Mouse (Mus musculus): ENCODE results near the gene Agtr1a. TPM values are rescaled to one million over a fixed set of nuclear protein-coding genes. Genes with fewer than 3 reads are reported as not detected.

The Agtr1a gene
- polyA plus RNA-seq (2016; fragmentation: Nextera tagmentation; extraction: Ambion mirVana): 1.5 and 1.6 TPM in 2 replicates

- H3K27me3 ChIP-seq (ENCODE audit: poor library complexity, severe bottlenecking): peaks cover 29% of the 10 kb centered on the region
- peak within 1 kb of the TSS; percentile 77 for H3K27ac ChIP-seq
- peaks cover 14% of the 10 kb centered on the region for H3K4me1 ChIP-seq
- peak within 1 kb of the TSS; percentile 58 for H3K4me3 ChIP-seq
- DNase-seq (ENCODE audit: extremely low spot score, low spot score): peak; percentile 76
- no peaks in the 10 kb centered on the region for H3K36me3 ChIP-seq (replicated peaks)
- no peaks in the 10 kb centered on the region for H3K9me3 ChIP-seq
- 1% methylated on average over 33 of the region's 33 CpGs for WGBS
These were observed at the start of gene Agtr1a for GRCm38 (mm10) chr13:30336148-30336801. TSS of gene Agtr1a (plus strand) at chr13:30336441.

GRCm38 (mm10) chr13:30310221-30310620 lies 26.0 kb upstream of the Agtr1a start:
- no peaks in the 10 kb centered on the region for H3K4me1 ChIP-seq
- no peak for DNase-seq (ENCODE audit: extremely low spot score, low spot score)
- no peaks in the 10 kb centered on the region for H3K9me3 ChIP-seq
- no peaks in the 10 kb centered on the region for H3K27me3 ChIP-seq (ENCODE audit: poor library complexity, severe bottlenecking)
- WGBS: 98% methylated on average over 4 of the region's 4 CpGs
- no peak overlapping the region for H3K4me3 ChIP-seq
- no peaks in the 10 kb centered on the region for H3K36me3 ChIP-seq (replicated peaks)
- no peak overlapping the region for H3K27ac ChIP-seq

DNA sequence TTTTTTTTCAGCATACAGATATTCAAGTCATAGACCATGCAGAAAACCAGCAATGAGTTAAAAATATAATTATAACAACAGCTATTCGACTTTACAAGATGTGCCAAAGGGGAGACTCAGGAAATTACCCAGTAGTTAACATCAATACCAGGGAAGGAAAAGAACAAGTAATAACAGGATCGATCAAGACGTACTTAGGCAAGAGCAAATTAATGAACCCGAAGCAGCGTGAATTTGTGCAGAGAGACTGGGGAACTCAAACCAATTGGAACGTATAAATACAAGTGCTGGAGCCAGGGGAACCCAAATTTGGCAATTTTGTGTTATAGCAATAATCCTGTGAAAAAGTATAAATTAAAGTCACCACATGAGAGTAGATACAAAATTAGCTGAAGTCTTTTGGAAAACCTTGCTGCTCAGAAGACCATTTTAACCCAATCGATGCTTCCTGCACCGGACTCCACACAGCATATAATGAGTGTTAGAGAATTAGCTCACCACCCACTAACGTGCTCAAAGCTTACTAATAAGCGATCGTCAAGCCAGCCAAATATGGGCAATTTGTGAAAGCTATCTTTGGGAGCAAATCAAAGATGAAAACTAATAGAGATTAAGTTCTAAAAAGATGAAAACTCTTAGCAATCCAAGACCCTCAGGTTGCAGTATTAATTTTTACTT lies 11.4 kb upstream of the Agtr1a start:
- H3K4me1 ChIP-seq: no peaks in the 10 kb centered on the region
- H3K36me3 ChIP-seq (replicated peaks): no peaks in the 10 kb centered on the region
- H3K4me3 ChIP-seq: no peak overlapping the region
- H3K9me3 ChIP-seq: no peaks in the 10 kb centered on the region
- H3K27me3 ChIP-seq (ENCODE audit: poor library complexity, severe bottlenecking): no peaks in the 10 kb centered on the region
- no peak overlapping the region for H3K27ac ChIP-seq
- no peak for DNase-seq (ENCODE audit: extremely low spot score, low spot score)
- 84% methylated on average over 11 of the region's 11 CpGs for WGBS

GRCm38 (mm10) chr13:30331061-30331460 lies 5.2 kb upstream of the Agtr1a start:
- no peak overlapping the region for H3K27ac ChIP-seq
- H3K4me3 ChIP-seq: no peak overlapping the region
- H3K27me3 ChIP-seq (ENCODE audit: poor library complexity, severe bottlenecking): peaks cover 9% of the 10 kb centered on the region; the same call in 1 of the 2 replicates
- no peaks in the 10 kb centered on the region for H3K36me3 ChIP-seq (replicated peaks)
- WGBS: 91% methylated on average over 5 of the region's 5 CpGs
- no peaks in the 10 kb centered on the region for H3K9me3 ChIP-seq
- H3K4me1 ChIP-seq: 0 out of 2 replicates have a peak, but pooled peaks cover 2% of the 10 kb centered on the region
- DNase-seq (ENCODE audit: extremely low spot score, low spot score): no peak

DNA sequence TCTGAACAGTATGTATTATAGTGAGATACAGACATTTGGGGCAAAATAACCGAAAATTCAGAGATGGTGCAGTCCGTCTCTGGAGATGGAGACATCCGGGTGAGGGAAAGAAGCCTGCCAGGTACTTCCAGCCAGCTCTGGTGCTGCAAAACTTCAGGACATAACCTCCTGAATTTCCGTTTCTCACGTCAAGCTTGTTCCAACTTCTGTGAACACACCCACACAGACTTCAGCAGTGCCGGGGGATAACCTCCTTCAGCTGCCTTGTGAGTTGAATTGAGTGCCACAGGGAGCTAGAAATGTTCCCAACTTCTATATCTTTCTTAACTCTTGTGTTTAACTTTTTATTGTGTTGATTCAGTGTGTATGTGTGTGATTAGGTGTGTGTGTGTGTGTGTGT lies 4.4 kb upstream of the Agtr1a start:
- H3K27me3 ChIP-seq (ENCODE audit: poor library complexity, severe bottlenecking): peaks cover 13% of the 10 kb centered on the region
- H3K9me3 ChIP-seq: no peaks in the 10 kb centered on the region
- 91% methylated on average over 6 of the region's 6 CpGs for WGBS
- H3K27ac ChIP-seq: no peak overlapping the region
- H3K4me1 ChIP-seq: peaks cover 10% of the 10 kb centered on the region
- DNase-seq (ENCODE audit: extremely low spot score, low spot score): no peak
- no peaks in the 10 kb centered on the region for H3K36me3 ChIP-seq (replicated peaks)
- no peak overlapping the region for H3K4me3 ChIP-seq

- H3K4me3 ChIP-seq: no peak overlapping the region
- WGBS: 89% methylated on average over 5 of the region's 5 CpGs
- H3K27me3 ChIP-seq (ENCODE audit: poor library complexity, severe bottlenecking): peaks cover 21% of the 10 kb centered on the region
- no peaks in the 10 kb centered on the region for H3K36me3 ChIP-seq (replicated peaks)
- no peak overlapping the region for H3K27ac ChIP-seq
- H3K9me3 ChIP-seq: no peaks in the 10 kb centered on the region
- peaks cover 14% of the 10 kb centered on the region for H3K4me1 ChIP-seq
- DNase-seq (ENCODE audit: extremely low spot score, low spot score): no peak
These were observed 3.7 kb upstream of the Agtr1a start for GRCm38 (mm10) chr13:30332581-30332980.

GRCm38 (mm10) chr13:30334667-30335066 lies 1.6 kb upstream of the Agtr1a start:
- WGBS: 70% methylated on average over 3 of the region's 3 CpGs
- peaks cover 14% of the 10 kb centered on the region for H3K4me1 ChIP-seq
- DNase-seq (ENCODE audit: extremely low spot score, low spot score): no peak

DNA sequence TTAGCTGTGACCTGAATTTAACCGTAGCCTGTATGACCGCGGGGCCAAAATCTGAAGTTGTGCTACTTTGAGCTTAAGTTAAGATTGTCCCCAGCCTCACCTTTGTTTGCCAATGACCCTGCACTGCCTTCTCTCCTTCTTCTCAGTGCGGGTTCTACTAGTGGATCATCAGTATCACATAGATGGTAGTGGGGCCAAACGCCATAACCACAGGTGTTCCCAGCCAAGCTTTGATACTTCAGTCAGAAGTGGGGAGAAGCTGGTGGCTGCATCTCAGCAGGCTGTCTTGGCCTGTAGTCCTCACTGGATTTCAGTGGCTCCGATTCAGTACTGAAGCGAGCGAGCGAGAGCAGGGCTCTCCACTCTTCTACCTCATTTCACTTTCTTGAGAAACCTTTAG lies 672 bp downstream of the Agtr1a start:
- H3K27ac ChIP-seq: peak overlapping the region; percentile 77; the same call in 1 of the 2 replicates
- no peaks in the 10 kb centered on the region for H3K36me3 ChIP-seq (replicated peaks)
- peak overlapping the region; percentile 58 for H3K4me3 ChIP-seq
- H3K27me3 ChIP-seq (ENCODE audit: poor library complexity, severe bottlenecking): peaks cover 29% of the 10 kb centered on the region
- DNase-seq (ENCODE audit: extremely low spot score, low spot score): peak; percentile 17
- peaks cover 14% of the 10 kb centered on the region for H3K4me1 ChIP-seq
- 22% methylated on average over 9 of the region's 9 CpGs for WGBS
- H3K9me3 ChIP-seq: no peaks in the 10 kb centered on the region

More at GRCm38 (mm10) chr13:30334667-30335066, 1.6 kb upstream of the Agtr1a start:
- H3K27me3 ChIP-seq (ENCODE audit: poor library complexity, severe bottlenecking): peaks cover 29% of the 10 kb centered on the region
- H3K36me3 ChIP-seq (replicated peaks): no peaks in the 10 kb centered on the region
- no peak overlapping the region for H3K27ac ChIP-seq
- no peaks in the 10 kb centered on the region for H3K9me3 ChIP-seq
- no peak overlapping the region for H3K4me3 ChIP-seq

- no peak overlapping the region for H3K4me3 ChIP-seq
- H3K9me3 ChIP-seq: no peaks in the 10 kb centered on the region
- no peaks in the 10 kb centered on the region for H3K36me3 ChIP-seq (replicated peaks)
- peaks cover 29% of the 10 kb centered on the region for H3K27me3 ChIP-seq (ENCODE audit: poor library complexity, severe bottlenecking)
- no peak for DNase-seq (ENCODE audit: extremely low spot score, low spot score)
- H3K27ac ChIP-seq: no peak overlapping the region
- H3K4me1 ChIP-seq: peaks cover 14% of the 10 kb centered on the region
- WGBS: 84% methylated on average over 7 of the region's 7 CpGs
These were observed 1.4 kb downstream of the Agtr1a start for GRCm38 (mm10) chr13:30337646-30338045.

GRCm38 (mm10) chr13:30338576-30338975 lies 2.3 kb downstream of the Agtr1a start:
- DNase-seq (ENCODE audit: extremely low spot score, low spot score): no peak
- Histone ChIP-seq H3K27me3 (ENCODE audit: poor library complexity, severe bottlenecking) (peaks cover 29% of the 10 kb centered on the region), H3K4me3 (no peak overlapping the region), H3K9me3 (no peaks in the 10 kb centered on the region), H3K27ac (no peak overlapping the region), H3K36me3 (replicated peaks) (no peaks in the 10 kb centered on the region), H3K4me1 (peaks cover 14% of the 10 kb centered on the region)
- WGBS: 90% methylated on average over 5 of the region's 5 CpGs

GRCm38 (mm10) chr13:30339927-30340326 lies 3.7 kb downstream of the Agtr1a start:
- no peak overlapping the region for H3K4me3 ChIP-seq
- no peaks in the 10 kb centered on the region for H3K9me3 ChIP-seq
- peaks cover 24% of the 10 kb centered on the region for H3K27me3 ChIP-seq (ENCODE audit: poor library complexity, severe bottlenecking)
- H3K27ac ChIP-seq: no peak overlapping the region
- H3K4me1 ChIP-seq: peaks cover 14% of the 10 kb centered on the region
- WGBS: 89% methylated on average over 8 of the region's 8 CpGs
- DNase-seq (ENCODE audit: extremely low spot score, low spot score): no peak
- no peaks in the 10 kb centered on the region for H3K36me3 ChIP-seq (replicated peaks)

DNA sequence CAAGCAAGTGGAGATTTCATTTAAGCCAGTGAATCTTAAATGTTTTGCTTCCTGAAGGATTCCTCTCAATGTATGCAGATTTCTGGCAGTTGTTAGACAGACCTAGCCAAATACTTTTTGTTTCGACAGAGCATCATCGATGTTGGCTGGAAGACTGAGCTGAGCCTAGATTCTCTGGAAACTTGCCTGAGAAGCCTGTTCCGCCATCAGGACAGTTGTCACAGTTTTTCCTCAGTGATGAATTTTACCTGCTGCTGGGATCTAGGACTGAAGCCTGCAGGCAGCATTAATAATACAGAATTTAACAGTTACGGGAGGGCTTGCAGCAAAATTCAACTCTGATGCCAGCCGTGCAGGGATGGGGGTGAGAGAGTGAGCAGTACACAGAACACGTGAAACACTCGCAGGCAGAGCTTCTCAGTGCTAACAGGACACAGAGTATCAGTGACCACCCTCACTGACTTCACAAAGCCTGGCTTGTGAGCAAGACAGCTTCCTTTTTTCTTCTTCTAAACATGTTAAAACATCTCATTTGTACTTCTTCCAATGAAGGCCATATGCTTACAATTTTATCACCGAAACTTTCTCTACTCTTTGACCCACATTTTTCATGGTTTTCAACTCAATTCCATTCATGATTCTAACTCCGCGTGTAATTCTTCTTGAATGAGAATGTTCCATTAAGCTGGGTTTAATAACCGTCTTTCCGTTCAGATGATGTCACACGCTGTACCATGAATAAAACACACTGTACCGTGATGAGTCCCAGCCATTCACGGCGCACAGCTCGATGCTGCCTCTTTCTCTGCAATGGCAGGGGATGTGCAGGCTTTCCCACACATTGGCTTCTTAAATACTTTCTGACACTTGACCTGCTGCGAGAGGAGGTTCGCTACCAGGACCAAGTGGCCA lies 6.0 kb downstream of the Agtr1a start:
- H3K27me3 ChIP-seq (ENCODE audit: poor library complexity, severe bottlenecking): peaks cover 11% of the 10 kb centered on the region
- no peak for DNase-seq (ENCODE audit: extremely low spot score, low spot score)
- no peaks in the 10 kb centered on the region for H3K36me3 ChIP-seq (replicated peaks)
- H3K9me3 ChIP-seq: no peaks in the 10 kb centered on the region
- H3K4me1 ChIP-seq: no peaks in the 10 kb centered on the region
- H3K4me3 ChIP-seq: no peak overlapping the region
- H3K27ac ChIP-seq: no peak overlapping the region
- 90% methylated on average over 19 of the region's 19 CpGs for whole genome bisulfite sequencing

Data from forebrain, embryonic 10.5 days (tissue).